Mouse (Mus musculus): ENCODE measurements at regions not wholly inside any gene's neighbourhood (a gene's known extent, or its start where the extent isn't known, plus 50 kb on each side); places are given as distances from the start of the nearest gene placed in this dataset.

- peak in 1 of 2 experiments; percentile 51 for DNase-seq (ENCODE audit: low spot score in 2 of 2)
These were observed 90.7 kb upstream of the Usp24 start for GRCm38 (mm10) chr4:106225184-106225862.

GRCm38 (mm10) chr4:106227428-106227827 lies 88.6 kb upstream of the Usp24 start:
- no peak for DNase-seq (ENCODE audit: low spot score in 2 of 2)

GRCm38 (mm10) chr4:106228534-106228933 lies 87.5 kb upstream of the Usp24 start:
- peak in 1 of 2 experiments; percentile 84 for DNase-seq (ENCODE audit: low spot score in 2 of 2)

- no peak for DNase-seq (ENCODE audit: low spot score in 2 of 2)
These were observed 86.5 kb upstream of the Usp24 start for GRCm38 (mm10) chr4:106229526-106229925.

GRCm38 (mm10) chr4:106232499-106232970 lies 83.5 kb upstream of the Usp24 start:
- DNase-seq (ENCODE audit: low spot score in 2 of 2) = peak; percentile 71 to 78

GRCm38 (mm10) chr4:106244384-106244819 lies 71.6 kb upstream of the Usp24 start:
- no peak for DNase-seq (ENCODE audit: low spot score in 2 of 2)

- DNase-seq (ENCODE audit: low spot score in 2 of 2) = no peak
These were observed 71.0 kb upstream of the Usp24 start for GRCm38 (mm10) chr4:106244826-106245510.

GRCm38 (mm10) chr4:106246695-106247094 lies 69.3 kb upstream of the Usp24 start:
- no peak for DNase-seq (ENCODE audit: low spot score in 2 of 2)

- DNase-seq (ENCODE audit: low spot score in 2 of 2) = no peak
These were observed 68.6 kb upstream of the Usp24 start for GRCm38 (mm10) chr4:106247398-106247797.

GRCm38 (mm10) chr4:106248272-106248671 lies 67.7 kb upstream of the Usp24 start:
- no peak for DNase-seq (ENCODE audit: low spot score in 2 of 2)

GRCm38 (mm10) chr4:106249028-106249782 lies 66.8 kb upstream of the Usp24 start:
- no peak for DNase-seq (ENCODE audit: low spot score in 2 of 2)

- DNase-seq (ENCODE audit: low spot score in 2 of 2) = no peak
These were observed 66.0 kb upstream of the Usp24 start for GRCm38 (mm10) chr4:106250048-106250447.

GRCm38 (mm10) chr4:106251430-106251829 lies 64.6 kb upstream of the Usp24 start:
- DNase-seq (ENCODE audit: low spot score in 2 of 2) = no peak

- no peak for DNase-seq (ENCODE audit: low spot score in 2 of 2)
These were observed 63.1 kb upstream of the Usp24 start for GRCm38 (mm10) chr4:106252946-106253345.

- no peak for DNase-seq (ENCODE audit: low spot score in 2 of 2)
These were observed 61.1 kb upstream of the Usp24 start for GRCm38 (mm10) chr4:106254761-106255475.

GRCm38 (mm10) chr4:106255959-106256609 lies 59.9 kb upstream of the Usp24 start:
- DNase-seq (ENCODE audit: low spot score in 2 of 2) = peak in 1 of 2 experiments; percentile 51

GRCm38 (mm10) chr4:106261404-106261803 lies 54.6 kb upstream of the Usp24 start:
- DNase-seq (ENCODE audit: low spot score in 2 of 2) = no peak

GRCm38 (mm10) chr4:106261901-106262560 lies 54.0 kb upstream of the Usp24 start:
- peak in 1 of 2 experiments; percentile 41 for DNase-seq (ENCODE audit: low spot score in 2 of 2)

- no peak for DNase-seq (ENCODE audit: low spot score in 2 of 2)
These were observed 53.0 kb upstream of the Usp24 start for GRCm38 (mm10) chr4:106262751-106263725.
